Mouse (Mus musculus): ENCODE data around the gene Gm38392. TPM values are rescaled to one million over a fixed set of nuclear protein-coding genes. Genes with fewer than 3 reads are reported as not detected.

Gene Gm38392
- polyA plus RNA-seq, 1 experiment from 2014 or later: not detected

DNA sequence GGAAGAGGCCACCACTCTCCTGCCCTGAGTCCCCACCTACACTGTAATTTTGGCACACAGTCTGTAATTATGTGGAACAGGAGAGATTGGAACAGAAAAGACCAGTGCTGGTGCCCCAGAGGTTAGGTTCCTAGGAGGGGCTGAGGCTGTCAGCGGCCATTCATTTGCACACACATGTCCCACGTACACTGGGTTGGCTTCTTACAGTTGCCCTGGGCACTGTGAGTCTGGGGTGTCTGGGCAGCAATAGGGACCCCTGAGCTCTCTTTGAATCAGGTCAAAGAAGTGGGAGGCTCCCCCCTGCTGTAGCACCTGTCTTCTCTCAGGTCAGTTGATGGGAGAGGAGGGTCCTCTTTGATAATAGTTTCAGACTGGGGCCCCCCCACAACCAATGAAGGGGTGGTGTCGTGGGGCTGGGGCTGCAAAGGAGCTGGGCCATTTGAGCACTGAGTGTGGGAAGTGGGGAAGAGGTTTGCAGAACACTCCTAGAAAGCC lies 78.7 kb downstream of the Gm38392 start:
- Histone ChIP-seq H3K4me2 (ENCODE audit: low read length) (peak overlapping the region; percentile 79), H3K9ac (ENCODE audit: low read depth, low read length) (peak overlapping the region; percentile 82), H3K4me3 (ENCODE audit: low read length) (peak overlapping the region; percentile 60), H3K4me1 (ENCODE audit: control insufficient read depth, insufficient read depth, low read depth, low read length) (peaks cover 60% of the 10 kb centered on the region), H3K27me3 (replicated peaks; ENCODE audit: control insufficient read depth, insufficient read depth, low read length) (no peaks in the 10 kb centered on the region; the same call in none of the 2 replicates), H3K27ac (ENCODE audit: low read depth, low read length) (peak overlapping the region; percentile 96), H3K9me3 (ENCODE audit: control insufficient read depth, low read length) (no peaks in the 10 kb centered on the region), H3K36me3 (ENCODE audit: control insufficient read depth, insufficient read depth, low read length) (peaks cover 3% of the 10 kb centered on the region; the same call in 1 of the 2 replicates)
- no peak for ATAC-seq
- WGBS: 0% methylated on average over 3 of the region's 3 CpGs

DNA sequence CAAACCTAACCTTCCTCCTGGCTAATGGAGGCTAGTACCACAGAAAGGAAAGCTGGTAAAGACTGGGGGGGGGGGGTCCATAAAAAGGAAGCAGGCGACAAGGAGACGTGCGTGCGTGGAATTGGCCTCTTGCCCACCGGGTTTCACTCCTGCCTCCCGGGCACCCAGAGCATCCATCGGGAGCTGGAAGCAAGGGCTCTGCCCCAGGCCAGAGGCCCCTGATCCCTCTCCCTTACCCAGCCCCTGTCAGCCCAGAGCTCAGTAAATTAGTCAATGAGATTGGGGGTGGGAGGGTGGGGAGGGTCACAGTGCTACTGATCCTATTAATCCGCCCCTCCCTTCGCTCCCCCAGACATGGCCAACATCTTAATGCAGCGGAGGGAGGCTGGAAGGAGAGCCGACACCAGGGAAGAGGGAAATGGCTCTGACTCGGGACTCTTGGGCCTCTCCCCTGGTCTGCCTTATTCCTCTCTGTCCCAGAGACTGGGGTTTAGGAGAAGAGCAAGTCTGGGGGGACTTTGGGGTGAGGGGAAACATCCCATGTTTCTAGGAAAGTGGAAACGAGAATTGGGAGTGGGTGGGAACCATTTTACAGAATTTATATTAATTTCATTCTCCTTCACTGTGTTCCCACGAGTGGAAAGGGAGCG lies 79.4 kb downstream of the Gm38392 start:
- peak overlapping the region; percentile 82 for H3K9ac ChIP-seq (ENCODE audit: low read depth, low read length)
- H3K4me1 ChIP-seq (ENCODE audit: control insufficient read depth, insufficient read depth, low read depth, low read length): peaks cover 62% of the 10 kb centered on the region
- peak overlapping the region; percentile 60 for H3K4me3 ChIP-seq (ENCODE audit: low read length)
- peak overlapping the region; percentile 96 for H3K27ac ChIP-seq (ENCODE audit: low read depth, low read length)
- H3K36me3 ChIP-seq (ENCODE audit: control insufficient read depth, insufficient read depth, low read length): peaks cover 3% of the 10 kb centered on the region; the same call in 1 of the 2 replicates
- H3K9me3 ChIP-seq (ENCODE audit: control insufficient read depth, low read length): no peaks in the 10 kb centered on the region
- WGBS: 1% methylated on average over 14 of the region's 15 CpGs
- H3K27me3 ChIP-seq (replicated peaks; ENCODE audit: control insufficient read depth, insufficient read depth, low read length): no peaks in the 10 kb centered on the region; the same call in none of the 2 replicates
- ATAC-seq: no peak
- H3K4me2 ChIP-seq (ENCODE audit: low read length): peak overlapping the region; percentile 79

DNA sequence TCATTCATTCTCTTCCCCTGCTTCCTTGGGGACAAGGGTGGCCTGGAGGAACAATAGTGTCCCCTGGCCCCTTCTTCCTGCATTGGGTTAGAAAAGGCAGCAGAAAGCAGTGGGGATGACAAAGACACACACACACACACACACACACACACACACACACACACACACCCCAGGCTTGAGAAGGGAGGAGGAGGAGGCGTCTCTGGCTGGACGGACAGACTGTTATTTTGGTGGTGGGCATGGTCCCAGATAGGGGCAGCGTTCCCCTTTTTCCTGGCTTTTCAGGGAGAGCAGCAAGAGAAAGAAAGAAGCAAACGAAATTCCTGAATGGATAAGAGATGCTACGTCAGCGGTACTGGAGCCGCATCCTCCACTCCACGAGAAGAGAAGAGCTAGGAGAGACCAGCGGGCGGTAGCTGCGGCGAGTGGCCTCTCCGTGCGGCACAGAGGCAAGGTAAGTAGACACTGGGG lies 80.1 kb downstream of the Gm38392 start:
- Histone ChIP-seq H3K4me3 (ENCODE audit: low read length) (peak overlapping the region; percentile 60), H3K9me3 (ENCODE audit: control insufficient read depth, low read length) (no peaks in the 10 kb centered on the region), H3K4me1 (ENCODE audit: control insufficient read depth, insufficient read depth, low read depth, low read length) (peaks cover 58% of the 10 kb centered on the region), H3K36me3 (ENCODE audit: control insufficient read depth, insufficient read depth, low read length) (peaks cover 2% of the 10 kb centered on the region; the same call in 1 of the 2 replicates), H3K9ac (ENCODE audit: low read depth, low read length) (peak overlapping the region; percentile 82), H3K27ac (ENCODE audit: low read depth, low read length) (peak overlapping the region; percentile 96), H3K4me2 (ENCODE audit: low read length) (peak overlapping the region; percentile 79), H3K27me3 (replicated peaks; ENCODE audit: control insufficient read depth, insufficient read depth, low read length) (no peaks in the 10 kb centered on the region; the same call in none of the 2 replicates)
- 1% methylated on average over 14 of the region's 14 CpGs for WGBS
- ATAC-seq: peak; percentile 27

DNA sequence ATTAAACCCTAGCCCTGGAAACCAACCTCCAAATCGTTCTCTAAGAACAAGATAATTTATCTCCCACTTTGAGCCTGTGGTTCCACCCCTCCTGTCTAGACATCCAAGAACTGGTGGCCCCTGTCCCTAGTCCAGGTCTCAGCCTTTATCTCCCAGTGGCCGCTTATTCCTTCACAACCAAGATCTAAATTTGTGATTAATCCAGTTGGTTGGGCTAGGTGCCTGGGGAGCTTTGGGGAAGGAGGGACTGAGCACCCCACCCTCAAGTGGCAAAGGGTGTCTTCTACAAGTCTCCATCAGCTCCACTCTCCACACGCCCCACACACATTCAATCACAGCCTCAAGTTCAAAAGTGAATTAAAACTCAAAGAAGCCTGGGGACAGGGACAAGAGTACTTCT lies 80.5 kb downstream of the Gm38392 start:
- Histone ChIP-seq H3K4me2 (ENCODE audit: low read length) (peak overlapping the region; percentile 79), H3K9ac (ENCODE audit: low read depth, low read length) (peak overlapping the region; percentile 82), H3K36me3 (ENCODE audit: control insufficient read depth, insufficient read depth, low read length) (no peaks in the 10 kb centered on the region), H3K4me1 (ENCODE audit: control insufficient read depth, insufficient read depth, low read depth, low read length) (peaks cover 57% of the 10 kb centered on the region), H3K4me3 (ENCODE audit: low read length) (peak overlapping the region; percentile 60), H3K27me3 (replicated peaks; ENCODE audit: control insufficient read depth, insufficient read depth, low read length) (no peaks in the 10 kb centered on the region; the same call in none of the 2 replicates), H3K27ac (ENCODE audit: low read depth, low read length) (peak overlapping the region; percentile 96), H3K9me3 (ENCODE audit: control insufficient read depth, low read length) (no peaks in the 10 kb centered on the region)
- WGBS: 4% methylated on average over 3 of the region's 3 CpGs
- peak; percentile 35 for ATAC-seq

DNA sequence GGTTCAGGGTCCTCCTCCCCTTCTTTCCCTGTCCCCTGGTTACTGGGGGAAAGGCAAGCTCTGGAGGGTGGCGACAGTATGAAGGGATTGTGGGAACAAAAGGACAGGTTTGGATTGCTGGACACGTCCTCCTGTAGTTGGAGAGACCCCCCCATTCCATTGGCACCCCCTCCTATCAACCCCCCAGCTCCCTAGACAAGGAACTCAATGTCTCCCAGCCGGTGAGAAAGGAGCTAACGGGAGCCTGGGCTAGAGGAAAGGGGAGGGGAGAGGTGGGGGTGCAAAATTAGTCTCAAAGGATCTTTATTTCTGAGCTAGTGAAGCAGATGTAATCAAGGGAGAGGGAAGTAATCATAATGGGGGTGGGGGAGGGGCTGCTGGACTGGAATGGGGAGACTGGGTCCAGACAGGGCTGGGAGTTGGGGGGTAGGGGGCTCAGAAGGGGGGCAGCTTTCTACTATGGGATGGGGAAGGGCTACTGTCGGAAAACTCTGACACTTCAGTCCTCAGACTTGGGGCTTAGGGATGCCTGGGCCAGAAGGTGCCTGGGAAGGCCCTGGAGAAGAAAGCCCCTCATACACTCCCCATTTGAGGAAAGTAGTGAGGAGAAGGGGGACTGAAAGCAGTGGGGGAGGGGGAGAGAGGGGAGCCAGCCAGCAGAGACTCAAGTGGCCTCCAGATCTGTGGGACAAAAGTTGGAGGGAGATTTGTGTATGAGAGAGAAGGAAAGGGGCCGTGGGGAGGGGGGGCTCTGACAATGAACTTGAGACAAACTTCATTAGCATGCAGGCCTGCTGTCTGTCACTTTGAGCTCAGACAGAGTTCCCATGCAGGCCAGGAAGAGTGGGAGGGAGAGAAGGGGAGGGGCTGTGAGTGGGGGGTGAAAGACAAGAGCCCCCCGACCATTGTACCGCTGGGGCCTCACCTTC lies 81.2 kb downstream of the Gm38392 start:
- peak overlapping the region; percentile 96 for H3K27ac ChIP-seq (ENCODE audit: low read depth, low read length)
- H3K27me3 ChIP-seq (replicated peaks; ENCODE audit: control insufficient read depth, insufficient read depth, low read length): no peaks in the 10 kb centered on the region; the same call in none of the 2 replicates

DNA sequence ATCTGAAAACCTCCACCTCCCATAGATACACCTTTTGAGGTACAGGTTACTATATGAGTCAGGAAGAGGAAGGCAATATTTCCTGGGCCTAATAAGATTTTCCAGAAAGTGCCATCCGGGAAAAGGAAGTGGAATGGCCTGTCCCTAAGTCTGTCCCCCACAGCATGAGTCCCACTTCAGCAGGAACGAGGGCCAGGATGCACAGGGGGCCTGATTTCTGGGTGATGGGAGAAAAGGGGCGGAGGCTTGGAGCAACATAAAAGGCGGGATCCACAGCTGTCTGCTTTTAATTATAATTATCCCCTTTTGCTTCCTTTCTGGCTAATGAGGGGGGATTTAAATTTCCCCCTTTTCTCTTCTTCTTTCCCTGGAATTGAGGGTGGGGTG lies 81.8 kb downstream of the Gm38392 start:
- Histone ChIP-seq H3K4me1 (ENCODE audit: control insufficient read depth, insufficient read depth, low read depth, low read length) (peaks cover 55% of the 10 kb centered on the region), H3K9me3 (ENCODE audit: control insufficient read depth, low read length) (no peaks in the 10 kb centered on the region), H3K27me3 (replicated peaks; ENCODE audit: control insufficient read depth, insufficient read depth, low read length) (no peaks in the 10 kb centered on the region; the same call in none of the 2 replicates), H3K36me3 (ENCODE audit: control insufficient read depth, insufficient read depth, low read length) (no peaks in the 10 kb centered on the region), H3K4me2 (ENCODE audit: low read length) (peak overlapping the region; percentile 79), H3K4me3 (ENCODE audit: low read length) (no peak overlapping the region), H3K9ac (ENCODE audit: low read depth, low read length) (peak overlapping the region; percentile 25), H3K27ac (ENCODE audit: low read depth, low read length) (peak overlapping the region; percentile 96)
- peak; percentile 9; the same call in 1 of the 2 replicates for ATAC-seq
- 6% methylated on average over 4 of the region's 4 CpGs for WGBS

More for the DNA sequence above, 81.2 kb downstream of the Gm38392 start:
- H3K4me3 ChIP-seq (ENCODE audit: low read length): peak overlapping the region; percentile 60
- ATAC-seq: peak; percentile 81
- 6% methylated on average over 8 of the region's 8 CpGs for WGBS
- H3K36me3 ChIP-seq (ENCODE audit: control insufficient read depth, insufficient read depth, low read length): no peaks in the 10 kb centered on the region
- peak overlapping the region; percentile 79 for H3K4me2 ChIP-seq (ENCODE audit: low read length)
- peak overlapping the region; percentile 82 for H3K9ac ChIP-seq (ENCODE audit: low read depth, low read length)
- peaks cover 58% of the 10 kb centered on the region for H3K4me1 ChIP-seq (ENCODE audit: control insufficient read depth, insufficient read depth, low read depth, low read length)
- H3K9me3 ChIP-seq (ENCODE audit: control insufficient read depth, low read length): no peaks in the 10 kb centered on the region

DNA sequence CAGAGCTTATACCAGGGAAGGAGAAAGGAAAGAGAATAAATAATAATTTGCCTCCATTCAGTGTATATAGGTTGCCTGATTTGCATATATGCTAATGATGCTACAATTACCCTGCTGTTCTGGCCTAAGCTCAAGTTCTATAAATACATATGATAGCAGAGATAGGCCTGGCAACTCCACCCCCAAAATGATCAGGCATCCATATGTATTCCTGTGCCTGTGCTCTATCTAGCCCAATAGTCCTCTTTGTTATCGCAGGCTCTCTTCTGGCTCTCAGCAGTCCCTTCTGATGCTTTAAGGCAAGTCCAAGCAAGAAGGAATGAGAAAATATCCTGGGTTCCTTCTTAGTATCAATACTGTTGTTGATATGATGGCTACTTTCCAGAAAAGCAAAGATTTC lies 82.3 kb downstream of the Gm38392 start:
- H3K4me3 ChIP-seq (ENCODE audit: low read length): no peak overlapping the region
- WGBS: 8% methylated on average over 1 of the region's 1 CpGs
- H3K36me3 ChIP-seq (ENCODE audit: control insufficient read depth, insufficient read depth, low read length): no peaks in the 10 kb centered on the region
- peaks cover 53% of the 10 kb centered on the region for H3K4me1 ChIP-seq (ENCODE audit: control insufficient read depth, insufficient read depth, low read depth, low read length)
- peak overlapping the region; percentile 79 for H3K4me2 ChIP-seq (ENCODE audit: low read length)
- peak overlapping the region; percentile 96 for H3K27ac ChIP-seq (ENCODE audit: low read depth, low read length)
- H3K27me3 ChIP-seq (replicated peaks; ENCODE audit: control insufficient read depth, insufficient read depth, low read length): no peaks in the 10 kb centered on the region; the same call in none of the 2 replicates
- peak overlapping the region; percentile 47 for H3K9ac ChIP-seq (ENCODE audit: low read depth, low read length)
- no peak for ATAC-seq
- no peaks in the 10 kb centered on the region for H3K9me3 ChIP-seq (ENCODE audit: control insufficient read depth, low read length)

DNA sequence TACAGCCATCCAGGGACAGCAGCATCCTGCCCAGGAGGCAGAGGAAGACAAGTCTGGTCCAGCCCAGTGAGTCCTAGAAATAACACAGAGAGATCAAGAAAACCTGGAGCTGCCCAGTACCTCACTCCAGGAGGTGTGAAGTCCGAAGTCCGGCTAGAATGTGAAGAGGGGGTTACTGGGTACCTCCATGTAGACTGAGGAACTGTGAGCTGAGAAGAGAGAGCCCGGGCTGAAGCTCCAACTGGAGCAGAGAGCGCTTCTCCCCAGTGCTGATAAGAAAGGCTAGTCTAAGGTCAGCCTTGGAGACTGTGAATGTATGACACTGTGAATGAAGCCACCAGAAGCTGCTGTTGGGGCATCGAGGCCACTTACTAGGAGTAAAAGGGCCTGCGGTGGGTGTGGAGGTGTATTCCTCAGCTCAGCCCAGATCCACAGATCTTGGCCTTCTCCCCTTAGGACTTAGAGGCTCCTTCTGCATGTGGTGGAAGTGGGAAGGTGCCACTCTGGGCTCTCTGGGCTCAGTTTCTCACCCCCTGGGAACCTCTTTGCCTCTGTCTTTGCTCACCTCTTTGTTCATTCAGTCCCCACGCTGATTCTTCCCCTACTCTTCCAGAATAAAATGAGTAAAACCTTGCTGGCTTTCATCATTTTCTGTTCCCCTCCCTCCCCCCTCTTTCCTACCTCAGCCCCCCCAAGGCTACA lies 82.9 kb downstream of the Gm38392 start:
- Histone ChIP-seq H3K36me3 (ENCODE audit: control insufficient read depth, insufficient read depth, low read length) (no peaks in the 10 kb centered on the region), H3K4me2 (ENCODE audit: low read length) (peak overlapping the region; percentile 79), H3K4me1 (ENCODE audit: control insufficient read depth, insufficient read depth, low read depth, low read length) (peaks cover 53% of the 10 kb centered on the region), H3K9me3 (ENCODE audit: control insufficient read depth, low read length) (no peaks in the 10 kb centered on the region), H3K27ac (ENCODE audit: low read depth, low read length) (peak overlapping the region; percentile 96), H3K9ac (ENCODE audit: low read depth, low read length) (peak overlapping the region; percentile 47), H3K27me3 (replicated peaks; ENCODE audit: control insufficient read depth, insufficient read depth, low read length) (no peaks in the 10 kb centered on the region; the same call in none of the 2 replicates), H3K4me3 (ENCODE audit: low read length) (no peak overlapping the region; the same call in 1 of the 2 replicates)
- ATAC-seq: no peak
- WGBS: 4% methylated on average over 7 of the region's 7 CpGs
